Mouse (Mus musculus): Measurements from ENCODE around the gene Dnajc8.
"Not testable (repeated sequence)": the region's sequence is repeated elsewhere in the genome, so short reads cannot be mapped to it uniquely, and the experiment has no call there.

The Dnajc8 gene

DNA sequence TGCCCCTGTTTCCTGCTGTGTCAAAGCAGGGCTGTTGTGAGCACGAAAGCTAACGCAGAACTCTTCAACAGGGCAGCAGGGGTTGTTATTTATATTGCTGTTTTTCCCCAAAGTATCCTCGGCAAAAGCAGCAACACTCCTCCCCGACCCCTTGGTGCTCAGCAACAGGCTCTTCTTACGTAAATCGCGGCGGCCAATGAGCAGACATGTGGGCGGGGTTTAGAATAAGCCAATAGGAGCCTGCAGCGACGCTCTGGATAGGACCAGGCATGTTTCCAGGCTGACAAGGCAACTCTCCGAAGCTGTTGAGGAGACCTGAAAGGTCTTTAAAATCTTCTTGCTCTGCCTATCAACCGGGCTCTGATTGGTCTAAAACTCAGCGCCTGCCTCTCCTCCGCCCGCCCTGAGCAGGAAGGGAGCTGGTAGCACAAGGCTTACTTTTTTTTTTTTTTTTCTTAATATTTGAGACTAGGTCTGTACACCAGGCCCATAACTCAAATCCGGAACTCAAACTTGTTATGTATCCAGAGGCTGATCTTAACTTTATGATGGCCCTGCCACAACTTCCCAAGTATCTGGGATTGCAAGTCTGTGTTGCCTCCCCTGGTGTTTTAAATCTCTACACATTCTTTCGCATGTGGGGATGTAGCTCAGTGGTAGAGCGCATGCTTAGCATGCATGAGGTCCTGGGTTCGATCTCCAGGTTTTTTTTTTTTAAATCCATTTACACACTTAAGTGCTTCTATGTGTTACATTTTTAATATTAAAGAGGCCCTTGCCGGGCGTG lies 19.8 kb upstream of the Dnajc8 start:
- peak; percentile 91 for DNase-seq (ENCODE audit: low spot score)

DNA sequence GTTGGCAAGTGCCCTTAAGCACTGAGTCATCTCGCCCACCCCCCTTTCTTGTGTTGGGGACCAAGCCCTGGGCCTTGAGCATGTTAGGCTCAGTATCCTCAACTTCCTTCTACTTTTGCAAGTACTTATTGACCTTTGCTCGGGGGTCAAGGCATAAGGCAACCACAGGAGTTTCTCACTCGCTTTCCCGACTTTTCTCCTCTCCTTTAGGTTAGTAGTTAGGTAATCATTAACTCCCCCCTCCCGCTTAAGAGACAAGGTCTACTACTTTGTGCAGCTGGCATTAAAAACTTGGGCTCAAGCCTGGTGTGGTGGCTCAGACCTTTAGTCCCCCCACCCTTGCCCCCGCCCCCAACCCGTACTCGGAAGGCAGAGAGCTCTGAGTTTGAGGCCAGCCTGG lies 17.3 kb upstream of the Dnajc8 start:
- no peak for DNase-seq (ENCODE audit: low spot score)

- no peak for DNase-seq (ENCODE audit: low spot score)
Measured at GRCm38 (mm10) chr4:132519188-132519587, 16.2 kb upstream of the Dnajc8 start.

DNA sequence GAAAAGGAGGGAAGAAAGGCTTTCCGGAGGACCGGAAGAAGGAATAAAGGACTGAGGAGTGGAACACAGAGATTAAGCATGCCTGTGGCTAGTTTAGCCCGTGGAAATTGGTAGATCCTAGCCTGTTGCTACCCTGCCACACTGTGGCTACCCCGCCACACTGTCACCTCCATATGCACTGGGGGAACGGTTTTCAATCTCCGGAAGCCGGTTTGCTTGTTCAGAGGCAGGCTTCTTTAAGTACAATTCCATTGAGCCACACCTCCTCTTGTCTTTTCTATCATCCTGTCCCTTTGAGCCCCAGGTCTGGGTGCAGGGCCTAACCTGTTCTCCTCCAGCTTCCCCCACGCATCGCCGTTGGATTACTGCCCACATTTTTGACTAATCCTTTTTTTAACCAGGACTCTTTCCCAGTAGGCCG lies 11.0 kb upstream of the Dnajc8 start:
- DNase-seq (ENCODE audit: low spot score) = no peak

DNA sequence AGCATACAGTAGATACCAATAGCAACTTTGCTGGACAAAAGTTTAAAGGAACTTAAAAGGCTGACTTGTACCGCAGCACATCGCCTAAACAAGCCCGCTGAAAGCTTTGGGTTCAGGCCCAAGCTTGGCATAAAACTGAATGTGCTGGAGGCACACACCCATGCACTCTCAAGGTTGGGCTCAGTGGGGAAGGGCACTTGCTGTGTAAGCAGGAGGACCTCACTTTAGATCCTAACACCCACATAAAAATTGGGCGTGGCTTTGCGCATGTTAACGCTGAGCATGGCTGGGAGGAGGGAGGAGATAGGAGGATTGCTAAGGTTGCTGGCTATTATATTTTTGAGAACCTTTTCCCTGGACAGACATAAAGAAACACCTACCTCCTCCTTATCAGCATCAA lies 10.5 kb upstream of the Dnajc8 start:
- no peak for DNase-seq (ENCODE audit: low spot score)

DNA sequence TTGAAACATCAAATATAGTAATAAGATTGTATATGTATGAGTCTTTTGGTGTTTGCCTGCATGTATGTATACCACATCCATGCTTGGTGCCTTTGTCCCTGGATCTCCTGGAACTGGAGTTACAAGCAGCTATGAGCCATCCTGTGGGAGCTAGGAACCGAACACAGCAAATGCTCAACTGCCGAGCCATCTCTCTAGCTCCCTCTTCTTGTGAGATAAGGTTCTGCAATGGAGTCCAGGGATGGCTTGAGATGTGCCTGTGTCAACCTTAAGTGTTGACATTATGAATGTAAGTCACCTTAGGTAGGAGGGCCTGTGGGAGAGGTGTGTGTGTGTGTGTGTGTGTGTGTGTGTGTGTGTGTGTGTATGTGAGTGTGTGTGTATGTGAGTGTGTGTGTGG lies 8.7 kb upstream of the Dnajc8 start:
- no peak for DNase-seq (ENCODE audit: low spot score)

DNA sequence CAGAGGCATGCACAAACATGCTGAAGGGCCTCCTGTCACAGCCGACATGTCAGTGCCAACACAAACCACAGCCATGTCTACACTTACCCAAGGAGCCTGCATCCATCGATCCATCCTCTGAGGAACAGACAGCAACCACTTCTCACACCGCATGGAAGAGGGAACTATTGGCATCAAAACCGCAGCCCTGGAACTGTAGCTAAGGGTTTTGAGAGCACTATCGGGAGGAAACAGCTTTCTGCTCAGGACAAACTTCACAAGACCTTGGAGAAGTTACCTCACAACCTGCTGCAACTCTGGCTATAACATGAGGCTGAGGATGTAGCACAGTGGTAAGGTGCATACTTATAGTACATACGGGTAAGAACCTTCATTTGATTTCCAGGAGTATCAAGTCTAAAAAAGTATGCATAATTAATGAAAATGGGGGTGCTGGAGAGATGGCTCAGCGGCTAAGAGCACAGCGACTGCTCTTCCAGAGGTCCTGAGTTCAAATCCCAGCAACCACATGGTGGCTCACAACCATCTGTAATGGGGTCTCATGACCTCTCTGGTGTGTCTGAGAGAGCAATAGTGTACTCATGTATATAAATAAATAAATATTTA lies 7.3 kb upstream of the Dnajc8 start:
- DNase-seq (ENCODE audit: low spot score) = no peak

- no peak for DNase-seq (ENCODE audit: low spot score)
Measured at GRCm38 (mm10) chr4:132529344-132529743, 6.0 kb upstream of the Dnajc8 start.

GRCm38 (mm10) chr4:132530033-132530804 lies 5.1 kb upstream of the Dnajc8 start:
- no peak for DNase-seq (ENCODE audit: low spot score)

DNA sequence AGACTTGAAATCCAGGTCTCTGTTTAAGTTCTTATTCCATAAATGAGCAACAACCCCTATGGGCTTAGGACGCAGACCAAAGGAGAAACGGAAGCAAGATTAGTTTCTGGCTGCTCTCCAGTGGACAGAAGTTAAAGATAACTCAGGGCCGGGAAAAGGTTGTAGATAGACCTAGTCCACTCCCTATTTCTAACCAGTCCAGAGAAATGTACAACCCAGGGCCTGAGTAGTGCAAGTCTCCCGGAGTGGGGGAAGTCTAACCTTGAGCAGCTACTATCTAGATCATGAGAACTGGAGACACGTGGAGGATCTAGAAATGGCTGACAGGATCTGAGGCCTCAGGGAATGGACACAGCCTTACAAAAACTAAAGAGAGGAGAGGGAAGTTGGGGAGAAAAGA lies 2.9 kb upstream of the Dnajc8 start:
- DNase-seq (ENCODE audit: low spot score) = no peak

- DNase-seq (ENCODE audit: low spot score) = peak; percentile 71
Measured at GRCm38 (mm10) chr4:132532981-132533916, 2.1 kb upstream of the Dnajc8 start, which contains the start of gene Atpif1. Atpif1 (minus strand) TSS chr4:132533659.

DNA sequence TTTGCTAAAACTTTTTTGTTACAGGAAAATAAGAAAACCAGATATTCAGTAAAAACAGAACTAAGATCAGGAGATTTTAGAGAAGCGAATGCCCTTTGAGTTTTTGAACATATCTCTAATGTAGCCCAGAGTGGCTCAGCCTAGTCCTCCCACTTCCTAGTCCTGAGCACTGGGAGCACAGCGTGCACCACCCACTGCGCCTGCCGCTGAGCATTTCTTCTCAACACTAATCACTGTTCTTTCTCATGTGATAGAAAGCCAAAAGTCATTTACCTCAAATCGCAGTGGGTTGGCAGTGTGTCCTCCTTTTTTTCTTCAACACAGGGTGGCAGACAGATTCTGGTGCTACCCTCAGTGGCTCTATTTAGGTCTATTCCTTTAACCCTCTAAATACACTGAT lies 4.1 kb downstream of the Dnajc8 start:
- peak; percentile 35 for DNase-seq (ENCODE audit: low spot score)

GRCm38 (mm10) chr4:132541413-132541812 lies 6.1 kb downstream of the Dnajc8 start:
- no peak for DNase-seq (ENCODE audit: low spot score)

- peak; percentile 43 for DNase-seq (ENCODE audit: low spot score)
Measured at GRCm38 (mm10) chr4:132542724-132543123, 7.4 kb downstream of the Dnajc8 start.

- peak; percentile 53 for DNase-seq (ENCODE audit: low spot score)
Measured at GRCm38 (mm10) chr4:132545851-132546250, 10.5 kb downstream of the Dnajc8 start.

GRCm38 (mm10) chr4:132554221-132554620 lies 18.9 kb downstream of the Dnajc8 start:
- DNase-seq (ENCODE audit: low spot score) = no peak

GRCm38 (mm10) chr4:132554653-132555052 lies 19.3 kb downstream of the Dnajc8 start:
- DNase-seq (ENCODE audit: low spot score) = no peak

- not testable (repeated sequence) for DNase-seq (ENCODE audit: low spot score)
Measured at GRCm38 (mm10) chr4:132555550-132555949, 20.2 kb downstream of the Dnajc8 start.

- DNase-seq (ENCODE audit: low spot score) = no peak
Measured at GRCm38 (mm10) chr4:132563261-132563660, 27.9 kb downstream of the Dnajc8 start.

DNA sequence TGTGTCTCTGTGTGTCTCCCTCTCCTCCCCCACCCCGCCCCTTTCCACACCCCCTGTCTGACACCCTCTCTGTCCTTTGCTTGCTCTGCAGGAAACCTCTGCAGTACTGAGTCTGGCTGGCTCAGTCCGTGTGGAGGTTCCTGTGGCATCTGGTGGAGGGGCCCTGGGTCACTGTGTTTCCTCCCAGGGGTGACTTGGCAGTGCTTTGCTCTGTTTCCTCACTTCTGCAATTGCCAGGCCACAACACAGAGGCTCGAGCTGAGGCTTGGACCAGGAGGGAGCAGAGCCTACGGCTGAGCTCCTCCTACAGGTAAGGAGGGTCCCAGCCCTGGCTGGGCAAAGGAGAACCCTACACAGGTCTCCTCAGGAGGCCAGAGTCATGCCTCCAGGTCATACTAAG lies 28.6 kb downstream of the Dnajc8 start, which contains the start of gene Ptafr:
Gene Ptafr, plus strand, starts transcription at position 103 of the 400 bp plus-strand sequence.
- DNase-seq (ENCODE audit: low spot score) = no peak

- no peak for DNase-seq (ENCODE audit: low spot score)
Measured at GRCm38 (mm10) chr4:132565089-132565747, 29.9 kb downstream of the Dnajc8 start.
